Mouse (Mus musculus): Measurements from ENCODE around the gene Cabp4.
"Not testable (repeated sequence)": the region's sequence is repeated elsewhere in the genome, so short reads cannot be mapped to it uniquely, and the experiment has no call there.

Gene Cabp4

DNA sequence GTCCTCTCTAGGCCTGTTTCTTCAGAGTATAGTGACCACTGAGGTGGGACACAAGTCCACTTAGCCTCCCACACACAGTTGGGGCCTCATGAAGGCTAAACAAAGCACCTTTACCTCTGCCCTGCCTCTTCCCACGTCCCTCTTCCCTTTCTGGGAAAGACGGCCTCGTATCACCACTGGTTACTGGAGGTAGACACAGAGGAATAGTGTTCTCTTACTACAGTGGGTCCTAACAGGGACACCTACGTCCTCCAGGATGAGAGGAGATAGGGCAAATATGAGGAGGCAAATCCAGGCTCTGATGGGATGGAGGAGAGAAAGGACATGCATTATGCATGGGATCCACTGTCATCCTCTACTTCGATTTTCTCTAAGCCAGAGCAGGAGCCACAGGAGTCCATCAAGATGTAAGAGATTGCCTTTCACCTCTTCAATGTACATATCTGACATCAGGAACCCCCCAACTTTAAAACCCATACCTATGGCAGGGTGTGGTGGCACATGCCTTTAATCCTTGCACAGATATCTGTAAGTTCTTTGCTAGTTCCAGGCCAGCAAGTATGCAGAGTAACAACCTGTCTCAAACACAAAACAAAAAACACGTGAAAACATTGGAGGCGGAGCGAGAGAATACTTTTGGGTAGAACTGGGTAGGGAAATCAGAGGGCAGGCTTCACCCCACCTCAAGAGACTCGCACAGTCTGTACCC lies 4.1 kb upstream of the Cabp4 start:
- no peak for DNase-seq (ENCODE audit: low read depth, low spot score)

DNA sequence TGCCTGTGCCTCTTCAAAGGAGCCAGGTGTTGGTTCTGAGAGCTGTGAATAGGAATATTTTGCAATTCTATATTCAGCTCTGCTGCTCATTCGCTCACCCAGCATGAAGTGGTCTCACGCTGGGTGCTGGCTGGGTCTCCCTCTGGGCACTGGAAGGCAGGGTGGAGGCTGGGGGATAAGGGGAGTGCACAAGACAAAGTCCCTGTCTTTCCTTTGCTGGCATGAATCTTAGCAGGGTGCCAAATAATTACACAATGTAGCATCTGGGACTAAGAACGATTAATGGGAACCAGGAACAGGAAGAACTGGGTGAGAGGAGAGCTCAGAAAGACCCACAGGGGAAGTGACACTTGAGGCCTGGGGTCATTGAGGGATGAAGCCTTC lies 3.2 kb upstream of the Cabp4 start:
- no peak for DNase-seq (ENCODE audit: low read depth, low spot score)

DNA sequence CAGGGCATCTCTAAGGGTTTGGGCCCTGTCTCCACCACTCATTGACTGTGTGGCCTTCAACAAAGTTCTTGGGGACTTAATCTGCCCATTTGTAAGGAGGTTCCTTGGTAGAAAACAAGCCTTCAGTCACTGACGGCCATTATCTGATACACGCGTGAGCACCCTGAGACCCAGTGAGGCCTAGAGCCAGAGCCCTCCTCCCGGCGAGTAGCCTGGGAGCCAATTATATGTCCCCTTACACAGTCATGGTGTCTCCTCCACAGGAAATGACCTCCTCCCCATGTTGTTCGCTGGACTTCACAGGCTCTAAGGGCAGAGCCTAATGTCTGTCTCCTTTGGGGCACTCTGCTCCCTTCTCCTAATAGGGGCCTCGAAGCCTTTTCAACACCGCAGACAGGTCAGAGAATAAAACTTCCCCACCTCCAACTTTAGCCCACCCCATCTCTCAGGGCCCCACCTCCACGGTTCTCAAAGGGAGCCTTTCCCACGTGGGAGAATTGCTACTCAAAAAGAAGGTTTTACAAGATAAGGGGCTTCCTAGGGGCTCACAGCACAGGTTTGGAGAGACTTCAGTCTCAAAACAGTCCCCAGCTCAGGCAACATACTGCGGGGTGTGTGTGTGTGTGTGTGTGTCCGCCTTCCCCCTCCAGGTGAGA lies 2.7 kb upstream of the Cabp4 start:
- no peak for DNase-seq (ENCODE audit: low read depth, low spot score)

DNA sequence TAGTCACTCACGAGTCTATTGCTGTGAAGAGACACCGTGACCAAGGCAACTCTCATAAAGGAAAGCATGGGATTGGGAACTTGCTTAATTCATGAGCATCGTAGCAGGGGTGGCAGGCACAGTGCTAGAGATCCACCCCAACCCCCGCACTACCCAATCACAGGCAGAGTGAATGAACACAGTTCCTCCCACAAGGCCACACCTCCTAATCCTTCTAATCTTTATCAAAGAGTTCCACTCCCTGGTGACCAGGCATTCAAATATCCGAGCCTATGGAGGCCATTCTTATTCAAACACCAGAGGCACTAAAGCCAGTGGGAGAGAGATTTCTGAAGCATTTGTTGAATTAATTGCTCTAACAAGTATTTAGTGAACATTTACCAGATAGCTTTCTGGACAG lies 2.1 kb upstream of the Cabp4 start:
- no peak for DNase-seq (ENCODE audit: low read depth, low spot score)

DNA sequence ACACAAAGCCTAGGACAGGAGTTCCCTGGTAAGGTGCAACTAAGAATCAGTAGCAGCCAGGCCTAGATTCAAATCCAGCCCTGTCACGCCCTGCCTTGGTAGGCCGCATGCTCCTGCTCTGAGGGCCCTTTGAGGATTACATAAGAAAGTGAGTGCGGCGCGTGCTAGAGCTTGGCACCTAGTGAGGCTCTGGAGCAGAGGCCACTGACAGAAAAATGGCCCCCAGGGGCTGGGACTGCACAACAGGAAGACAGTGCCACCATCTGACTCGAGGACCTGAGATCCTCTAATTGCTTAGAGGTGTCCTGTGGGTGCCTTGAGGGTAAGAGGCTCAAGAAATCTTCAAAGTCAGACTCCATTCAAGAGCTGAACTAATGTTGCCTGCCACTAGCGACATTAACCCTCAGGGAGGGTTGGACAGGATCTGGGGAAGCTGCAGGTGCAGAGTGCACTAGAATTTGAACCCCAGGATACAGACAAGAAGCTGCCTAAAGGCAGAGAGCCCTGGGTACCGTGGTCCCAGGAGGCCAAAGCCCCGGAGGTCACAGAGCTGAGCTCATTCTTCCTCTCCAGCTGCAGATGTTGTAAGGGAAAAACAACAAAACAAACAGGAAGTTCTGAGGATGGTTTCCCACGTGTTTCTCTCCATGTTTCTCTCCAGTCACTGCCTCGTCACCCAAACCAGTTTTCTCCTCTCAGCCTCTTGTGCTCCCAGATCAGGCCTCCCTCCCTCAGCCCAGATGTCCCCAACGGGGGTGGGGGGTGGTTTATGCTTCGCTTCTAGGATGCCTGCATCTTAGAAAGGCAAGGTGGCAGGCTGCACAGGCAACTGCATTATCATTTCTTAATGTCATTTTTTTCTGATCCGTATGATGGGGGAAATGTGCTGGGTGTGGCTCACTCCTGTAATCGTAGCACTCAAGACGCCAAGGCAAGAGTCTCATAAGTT lies 991 bp upstream of the Cabp4 start:
- no peak for DNase-seq (ENCODE audit: low read depth, low spot score)

DNA sequence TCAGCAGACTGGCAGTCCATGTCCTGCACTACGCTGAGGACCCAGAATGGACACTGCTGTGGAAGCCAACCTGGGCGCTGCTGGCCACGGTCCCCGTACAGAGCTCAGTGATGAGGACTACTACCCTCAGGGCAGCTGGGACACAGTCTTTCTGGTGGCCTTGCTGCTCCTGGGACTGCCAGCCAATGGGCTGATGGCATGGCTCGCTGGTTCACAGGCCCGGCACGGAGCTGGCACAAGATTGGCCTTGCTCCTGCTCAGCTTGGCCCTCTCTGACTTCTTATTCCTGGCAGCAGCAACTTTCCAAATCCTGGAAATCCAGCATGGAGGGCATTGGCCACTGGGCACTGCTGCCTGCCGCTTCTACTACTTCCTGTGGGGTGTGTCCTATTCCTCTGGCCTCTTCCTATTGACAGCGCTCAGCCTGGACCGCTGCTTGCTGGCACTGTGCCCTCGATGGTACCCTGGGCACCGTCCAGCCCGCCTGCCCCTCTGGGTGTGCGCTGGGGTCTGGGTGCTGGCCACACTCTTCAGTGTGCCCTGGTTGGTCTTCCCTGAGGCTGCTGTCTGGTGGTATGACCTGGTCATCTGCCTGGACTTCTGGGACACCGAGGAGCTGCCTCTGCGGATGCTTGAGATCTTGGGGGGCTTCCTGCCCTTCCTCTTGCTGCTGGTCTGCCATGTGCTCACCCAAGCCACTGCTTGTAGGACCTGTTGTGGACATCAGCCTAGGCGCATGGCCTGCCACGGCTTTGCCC lies 1.2 kb downstream of the Cabp4 start:
- no peak for DNase-seq (ENCODE audit: low read depth, low spot score)

DNA sequence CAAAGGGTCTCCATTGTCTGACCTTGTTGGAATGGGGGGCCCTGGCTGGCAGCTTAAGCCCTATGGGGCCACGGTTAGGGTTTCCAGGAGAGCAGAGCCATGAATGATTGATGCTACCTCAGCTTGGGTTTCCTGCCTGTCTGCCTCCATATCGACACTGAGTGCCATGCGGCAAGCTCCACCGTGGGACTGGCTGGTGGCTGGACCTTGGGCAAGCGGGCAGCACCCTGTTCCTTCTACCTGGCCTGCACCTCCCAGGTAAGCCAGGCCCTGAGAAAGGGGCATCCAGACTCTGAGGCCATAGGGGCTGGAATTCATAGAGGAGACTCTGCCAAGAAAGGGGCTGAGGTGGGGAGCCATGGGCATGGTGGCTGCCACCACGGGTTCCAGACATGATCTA lies 3.7 kb downstream of the Cabp4 start:
- no peak for DNase-seq (ENCODE audit: low read depth, low spot score)

DNA sequence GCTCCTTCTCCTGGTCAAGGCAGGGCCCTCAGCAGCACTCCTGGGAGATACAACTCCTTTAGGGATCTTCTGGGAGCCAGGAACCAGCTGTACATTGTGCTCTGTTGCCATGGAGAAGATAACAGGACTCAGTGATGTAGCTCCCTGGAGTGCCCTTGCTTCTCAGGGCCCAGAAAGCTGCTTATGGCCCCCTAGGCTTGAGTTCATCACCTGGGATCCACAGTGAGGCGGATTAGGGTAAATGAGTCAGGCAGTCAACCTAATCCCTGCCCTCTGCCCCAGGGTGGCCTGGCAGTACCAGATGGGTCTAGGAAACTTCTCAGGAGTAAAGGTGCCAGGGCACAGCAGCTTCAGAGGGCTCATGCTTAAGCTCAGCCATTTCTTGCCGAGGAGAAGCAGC lies 4.4 kb downstream of the Cabp4 start, which contains the start of gene Gpr152:
Gene Gpr152, plus strand, starts transcription at position 342 of the 400 bp plus-strand sequence.
- peak; percentile 58 for DNase-seq (ENCODE audit: low read depth, low spot score)

DNA sequence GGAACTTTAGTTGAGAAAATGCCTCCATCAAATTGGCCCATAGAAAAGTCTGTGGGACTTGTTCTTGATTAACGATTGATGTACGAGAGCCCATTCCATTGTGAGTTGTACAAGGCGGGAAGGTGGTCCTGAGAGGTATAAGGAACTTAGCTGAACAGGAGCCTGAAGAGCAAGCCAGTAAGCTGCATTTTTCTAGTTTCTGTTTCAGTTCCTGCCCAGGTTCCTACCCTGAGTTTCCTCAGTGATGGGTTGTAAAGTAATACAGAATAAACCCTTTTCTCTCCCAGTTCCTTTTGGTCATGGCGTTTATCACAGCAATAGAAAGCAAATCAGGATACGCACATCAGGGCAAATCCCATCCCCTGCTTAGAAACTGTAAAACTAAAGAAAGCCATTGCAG lies 5.9 kb downstream of the Cabp4 start:
- DNase-seq (ENCODE audit: low read depth, low spot score): no peak

DNA sequence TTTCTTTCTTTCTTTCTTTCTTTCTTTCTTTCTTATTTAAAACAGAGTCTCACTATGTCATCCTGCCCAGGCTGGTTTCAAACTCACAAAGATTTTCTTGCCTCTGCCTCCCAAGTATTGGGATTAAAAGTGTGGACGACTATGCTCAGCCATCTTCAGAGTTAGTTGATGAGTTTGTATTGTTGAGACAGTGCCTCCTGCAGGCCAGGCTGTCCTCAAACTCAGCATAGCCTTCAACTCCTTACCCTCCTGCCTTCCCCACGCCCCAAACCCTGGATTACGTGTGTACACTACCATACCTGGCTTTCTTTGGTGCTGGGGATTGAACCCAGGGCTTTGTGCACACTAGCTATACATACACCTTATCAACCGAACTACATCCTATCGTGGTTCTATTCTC lies 7.4 kb downstream of the Cabp4 start:
- DNase-seq (ENCODE audit: low read depth, low spot score): no peak

DNA sequence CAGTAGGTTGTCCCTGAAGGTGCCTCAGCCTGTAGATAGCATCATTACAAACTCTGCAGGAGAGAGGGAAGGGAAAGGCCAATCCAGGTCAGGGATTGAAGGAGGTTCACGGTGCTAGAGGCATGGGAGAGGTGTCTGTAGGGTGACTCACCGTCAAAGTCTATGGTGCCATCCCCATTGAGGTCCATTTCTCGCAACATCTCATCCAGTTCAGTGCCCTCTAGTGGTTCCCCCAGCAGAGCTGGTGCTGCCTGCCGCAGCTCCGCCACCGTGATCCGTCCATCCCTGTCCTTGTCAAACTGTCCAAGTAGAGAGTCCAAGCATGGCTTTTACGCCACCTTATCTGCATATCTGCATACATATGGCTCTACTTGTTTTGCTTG lies 7.9 kb downstream of the Cabp4 start:
- DNase-seq (ENCODE audit: low read depth, low spot score): not testable (repeated sequence)

DNA sequence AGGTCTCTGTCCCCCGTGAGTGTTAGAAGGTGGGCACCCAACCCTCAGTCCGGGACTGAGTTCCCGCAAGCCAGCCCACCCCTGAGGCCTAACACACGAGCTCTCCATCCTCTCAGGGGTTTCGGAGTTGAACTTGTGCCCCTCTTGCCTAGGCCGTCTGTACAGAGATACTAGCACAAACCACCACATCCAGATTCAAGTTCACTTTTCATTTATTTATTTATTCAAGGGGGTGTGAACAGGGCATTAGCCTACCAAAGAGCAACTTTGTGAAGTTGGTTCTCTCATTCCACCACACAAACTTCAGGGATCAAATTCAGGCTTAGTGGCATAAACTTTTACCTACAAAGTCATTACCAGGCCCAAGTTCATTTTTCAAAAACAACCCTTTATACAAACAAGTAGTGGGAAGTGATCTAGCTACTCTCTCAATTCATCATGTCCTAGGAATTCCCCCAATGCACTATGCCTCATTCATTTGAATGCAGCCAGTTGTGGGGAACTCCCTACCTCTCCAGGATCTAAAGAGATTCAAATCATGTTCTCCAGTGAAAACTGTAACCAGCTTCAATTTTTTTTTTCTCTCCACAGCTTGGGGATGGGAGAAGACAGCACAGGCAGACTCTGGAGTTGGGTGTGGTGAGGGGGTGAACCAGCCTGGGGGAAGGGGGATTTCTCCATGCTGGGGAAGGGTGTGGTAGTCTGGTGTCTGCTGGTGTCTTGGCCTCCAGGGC lies 8.4 kb downstream of the Cabp4 start:
- DNase-seq (ENCODE audit: low read depth, low spot score): not testable (repeated sequence)

DNA sequence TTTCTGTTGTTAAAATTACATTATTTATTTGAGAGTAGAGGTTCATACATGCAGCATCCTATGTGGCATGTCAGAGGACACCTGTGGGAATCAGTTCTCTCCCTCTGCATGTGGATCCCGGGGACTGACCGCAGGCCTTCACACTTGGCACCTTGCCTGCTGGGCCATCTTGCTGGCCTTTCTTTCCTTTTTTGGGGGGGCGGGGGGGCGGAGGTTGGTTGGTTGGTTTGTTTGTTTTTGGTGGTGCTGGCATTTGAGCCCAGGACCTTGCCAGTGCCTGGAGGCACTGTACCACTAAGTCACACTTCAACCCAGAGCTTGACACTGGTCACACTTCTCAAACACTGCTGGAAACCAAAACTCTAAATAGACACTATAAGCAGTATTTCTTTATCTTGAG lies 9.5 kb downstream of the Cabp4 start:
- no peak for DNase-seq (ENCODE audit: low read depth, low spot score)

DNA sequence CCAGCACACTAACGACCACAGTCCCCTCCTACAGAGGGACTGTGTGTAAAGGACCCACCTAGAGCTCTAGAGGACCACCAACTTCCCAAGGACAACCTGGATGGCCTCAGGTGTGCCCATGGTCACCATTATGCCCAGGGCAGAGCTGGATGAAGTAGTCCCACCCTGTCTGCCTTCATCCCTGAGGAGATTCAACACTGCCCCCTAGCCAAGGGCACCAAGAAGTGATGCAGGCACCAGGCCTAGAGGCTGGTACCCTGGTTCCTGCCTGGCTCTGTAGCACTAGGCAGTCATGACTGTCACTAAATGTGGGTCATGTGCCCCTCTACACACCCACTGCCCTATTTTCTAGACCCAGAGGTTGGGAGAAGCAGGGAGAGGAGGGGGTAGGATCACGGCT lies 12.1 kb downstream of the Cabp4 start:
- DNase-seq (ENCODE audit: low read depth, low spot score): no peak

DNA sequence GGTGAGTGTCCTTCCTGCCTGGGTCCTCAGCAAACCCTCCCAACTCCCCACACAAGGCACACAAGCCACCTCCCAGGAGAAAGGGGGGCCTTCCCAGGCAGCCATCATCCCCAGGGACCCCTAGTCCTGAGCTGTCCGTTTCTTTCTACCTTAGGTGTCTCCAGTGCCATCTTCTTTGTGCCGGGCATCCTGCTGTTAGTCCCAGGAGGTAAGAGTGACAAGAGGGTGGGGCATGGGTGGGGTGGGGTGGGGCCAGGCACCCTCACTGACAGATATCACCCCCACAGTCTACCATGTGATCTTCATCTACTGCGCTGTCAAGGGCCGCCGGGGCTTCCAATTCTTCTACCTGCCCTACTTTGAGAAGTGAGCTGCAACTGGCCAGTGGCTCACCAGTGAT lies 12.8 kb downstream of the Cabp4 start:
- DNase-seq (ENCODE audit: low read depth, low spot score): no peak

DNA sequence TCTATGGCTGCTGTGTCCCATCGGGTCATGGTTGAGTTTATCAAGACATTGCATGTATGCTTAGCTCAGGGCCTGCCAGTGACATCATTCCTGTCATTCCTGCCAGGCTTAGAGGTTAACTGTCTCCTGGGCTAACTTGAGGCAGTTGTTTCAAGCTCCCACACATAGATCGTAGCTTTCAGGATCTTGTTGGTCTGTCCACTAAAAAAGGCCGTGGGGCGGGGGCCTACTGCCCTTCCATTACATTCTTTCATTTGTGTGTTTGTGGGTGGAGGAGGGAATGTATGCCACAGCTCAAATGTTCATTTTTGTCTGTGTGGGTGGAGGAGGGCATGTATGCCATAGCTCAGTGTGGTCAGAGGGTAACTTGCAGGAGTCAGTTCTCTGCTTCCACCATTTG lies 13.7 kb downstream of the Cabp4 start:
- no peak for DNase-seq (ENCODE audit: low read depth, low spot score)

DNA sequence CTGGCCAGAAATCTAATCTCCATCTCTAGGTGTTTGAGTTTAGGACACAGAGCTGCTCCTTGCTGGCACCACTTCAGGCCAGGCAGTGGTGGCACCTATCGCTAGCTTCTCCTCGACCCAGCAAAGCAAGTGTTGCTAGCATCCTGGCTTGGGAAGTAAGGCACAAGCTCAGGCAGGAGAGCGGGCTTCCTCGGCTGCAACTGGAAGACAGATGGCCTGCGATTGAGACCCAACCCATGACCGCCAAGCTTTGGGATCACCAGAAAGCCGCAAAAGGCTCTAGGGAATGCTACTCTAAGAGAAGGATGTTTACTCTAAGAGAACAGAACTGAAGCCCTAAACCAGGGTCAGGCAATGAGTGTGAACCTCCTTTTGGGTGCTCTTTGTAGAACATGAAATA lies 14.4 kb downstream of the Cabp4 start:
- DNase-seq (ENCODE audit: low read depth, low spot score): no peak

DNA sequence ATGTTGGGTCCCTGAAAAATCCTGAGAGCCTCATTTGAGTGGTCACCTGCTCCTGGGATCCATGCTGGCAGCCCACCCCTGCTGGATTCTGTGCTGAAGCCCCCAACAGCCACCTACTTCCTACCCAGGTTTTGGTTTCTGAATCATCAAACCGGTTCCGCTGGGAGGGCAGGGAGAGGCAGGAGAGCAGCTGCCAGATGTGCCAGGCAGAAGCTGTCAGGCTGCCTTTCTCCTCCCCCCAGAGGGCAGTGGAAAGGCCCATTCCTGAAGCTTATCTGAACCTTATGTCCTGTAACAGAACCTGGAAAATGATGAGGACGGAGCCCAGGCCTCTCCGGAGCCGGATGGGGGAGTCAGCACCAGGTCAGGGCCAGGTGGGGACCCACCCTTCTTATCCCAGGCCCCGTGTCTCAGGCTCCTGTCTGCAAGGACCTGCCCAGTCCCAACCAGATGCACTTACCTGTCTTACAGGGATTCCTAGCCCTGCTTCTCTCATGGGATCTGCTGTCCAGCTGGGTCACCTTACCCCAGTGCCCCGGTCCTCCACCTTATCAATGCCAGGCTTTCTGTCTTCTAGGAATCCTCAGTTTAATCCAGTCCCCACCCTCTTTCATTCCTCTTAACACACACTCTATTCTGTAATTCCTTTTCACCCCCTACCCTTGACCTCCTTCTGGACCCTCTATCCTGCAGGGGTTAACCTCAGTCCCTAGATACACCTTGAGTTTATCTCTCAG lies 16.9 kb downstream of the Cabp4 start:
- DNase-seq (ENCODE audit: low read depth, low spot score): no peak

DNA sequence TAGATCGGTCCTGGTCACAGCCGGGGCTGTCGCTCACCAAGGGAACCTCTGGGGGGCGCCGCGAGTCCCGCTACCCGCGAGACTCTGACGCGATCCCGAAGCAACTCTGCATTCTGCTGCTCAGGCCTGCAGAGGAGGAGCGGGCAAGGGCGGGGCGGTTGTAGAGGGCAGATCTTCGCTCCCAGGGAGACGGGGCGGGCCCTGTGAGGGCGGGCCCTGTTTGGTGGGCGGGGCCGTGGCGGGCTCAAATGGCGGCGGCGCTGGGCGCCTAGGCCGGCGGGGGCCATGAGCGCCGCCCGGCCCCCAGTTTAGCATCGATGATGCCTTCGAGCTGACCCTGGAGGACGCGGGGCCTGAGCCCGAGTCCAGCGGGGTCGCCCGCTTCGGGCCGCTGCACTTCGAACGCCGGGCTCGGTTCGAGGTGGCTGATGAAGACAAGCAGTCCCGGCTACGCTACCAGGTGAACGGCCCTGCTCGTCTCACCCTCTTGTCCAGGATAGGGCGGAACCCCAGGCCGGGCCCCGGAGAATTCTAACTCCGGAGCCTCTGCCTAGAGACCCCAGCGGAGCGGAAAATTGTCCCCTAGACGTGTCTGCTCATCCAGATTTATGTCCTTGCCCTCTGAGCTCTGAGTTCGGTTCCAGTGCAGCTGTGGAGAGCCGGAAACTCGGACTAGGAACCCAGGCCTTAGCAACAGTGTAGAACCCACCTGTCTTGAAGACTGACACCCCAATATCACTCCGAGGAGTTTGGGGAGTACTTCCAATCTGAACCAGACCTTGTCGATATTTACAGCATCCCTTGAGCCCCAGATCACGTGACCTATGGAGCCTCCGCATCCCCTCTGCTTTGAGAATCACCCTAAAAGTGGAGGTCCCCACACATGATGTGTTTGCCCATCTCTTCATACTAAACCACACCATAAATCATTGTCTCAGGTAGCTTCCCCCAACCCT lies 17.8 kb downstream of the Cabp4 start, which contains the start of gene Aip:
Gene Aip, minus strand, starts transcription at position 118 of the 956 bp plus-strand sequence.
- peak; percentile 95 for DNase-seq (ENCODE audit: low read depth, low spot score)
